Comparison of ENCODE assay signal across 18 mouse cellular contexts in genomic region chr17:84158461-84158795, GRCm38 (mm10). TPM values are rescaled to one million over a fixed set of nuclear protein-coding genes. Genes with fewer than 3 reads are reported as not detected.
DNase-seq lines count a peak whose midpoint lies in the region; ATAC-seq and TF ChIP-seq lines count a peak whose summit lies in the region.
"Had no signal": no experiment of that assay in that cellular context is flagged by ENCODE, and none has a peak within 500 bp of the region (broad histone marks: within the 10 kb centered on the region; RNA-seq: fewer than 3 reads in every experiment).

No protein-coding gene starts in this region.

- no peak overlapping the region for H3K9ac ChIP-seq in lung, embryonic 16.5 days (ENCODE audit: low read length)
- H3K9ac ChIP-seq in intestine, postnatal 0 days (ENCODE audit: low read depth, low read length): no peak overlapping the region
- H3K9ac ChIP-seq in liver, postnatal 0 days (replicated peaks): no peak overlapping the region
- H3K9ac ChIP-seq: embryonic facial prominence, embryonic 13.5 days; hindbrain, embryonic 13.5 days; neural tube, embryonic 12.5 days had no signal

- peaks cover 23% of the 10 kb centered on the region; the same call in 1 of the 2 replicates for H3K27me3 ChIP-seq in heart, embryonic 10.5 days (ENCODE audit: insufficient read depth, poor library complexity, severe bottlenecking)
- no peaks in the 10 kb centered on the region for H3K27me3 ChIP-seq in lung, embryonic 16.5 days (ENCODE audit: control insufficient read depth, insufficient read depth, low read depth, low read length)
- H3K27me3 ChIP-seq in intestine, postnatal 0 days (replicated peaks; ENCODE audit: control insufficient read depth, insufficient read depth, low read length): no peaks in the 10 kb centered on the region
- no peaks in the 10 kb centered on the region for H3K27me3 ChIP-seq in liver, postnatal 0 days (ENCODE audit: insufficient read depth, low read length)
- H3K27me3 ChIP-seq: megakaryocyte, embryonic 14.5 days had no signal

- peaks cover 72% of the 10 kb centered on the region for H3K4me1 ChIP-seq in heart, embryonic 10.5 days
- peaks cover 36% of the 10 kb centered on the region for H3K4me1 ChIP-seq in lung, embryonic 16.5 days (replicated peaks; ENCODE audit: control insufficient read depth, insufficient read depth, low read length)
- H3K4me1 ChIP-seq in intestine, postnatal 0 days (replicated peaks; ENCODE audit: control insufficient read depth, insufficient read depth, low read length): peaks cover 21% of the 10 kb centered on the region; the same call in 1 of the 2 replicates
- H3K4me1 ChIP-seq in liver, postnatal 0 days (ENCODE audit: insufficient read depth): peaks cover 73% of the 10 kb centered on the region

- DNase-seq in heart, embryonic 10.5 days (ENCODE audit: low spot score): no peak
- DNase-seq in heart, adult 18-20 months: no peak
- DNase-seq in lung, postnatal 10 days: no peak
- no peak for DNase-seq in liver, postnatal 0 days
- no peak for DNase-seq in ovary, postnatal 36 days (ENCODE audit: low spot score)
- no peak for DNase-seq in spleen, adult 12 weeks (ENCODE audit: low spot score)
- DNase-seq: cerebellum, adult 11 months; cerebellum, postnatal 25 days; heart, postnatal 10 days; layer of hippocampus, postnatal 36 days; left cerebral cortex, postnatal 4 days; lung, adult 2 months had no signal

- TF ChIP-seq EP300 in liver, postnatal 0 days (IDR thresholded peaks at IDR 0.05; ENCODE audit: low read depth): no peak

- H3K4me2 ChIP-seq in lung, embryonic 16.5 days (ENCODE audit: low read depth, low read length): no peak overlapping the region
- no peak overlapping the region for H3K4me2 ChIP-seq in intestine, postnatal 0 days (replicated peaks; ENCODE audit: low read depth)
- no peak overlapping the region for H3K4me2 ChIP-seq in liver, postnatal 0 days (ENCODE audit: low read depth, low read length)
- H3K4me2 ChIP-seq: embryonic facial prominence, embryonic 13.5 days; hindbrain, embryonic 13.5 days; neural tube, embryonic 12.5 days had no signal

- WGBS in heart, embryonic 10.5 days: 86% methylated on average over 12 of the region's 12 CpGs
- 77% methylated on average over 12 of the region's 12 CpGs for WGBS in lung, embryonic 16.5 days
- WGBS in intestine, postnatal 0 days: 71% methylated on average over 12 of the region's 12 CpGs
- 73% methylated on average over 12 of the region's 12 CpGs for WGBS in liver, postnatal 0 days (ENCODE audit: insufficient replicate concordance)

- ATAC-seq in lung, embryonic 16.5 days (ENCODE audit: low read depth): no peak
- no peak for ATAC-seq in intestine, postnatal 0 days
- ATAC-seq in liver, postnatal 0 days: no peak

- H3K9me3 ChIP-seq in heart, embryonic 10.5 days: no peaks in the 10 kb centered on the region
- H3K9me3 ChIP-seq in lung, embryonic 16.5 days (ENCODE audit: control insufficient read depth, low read length): no peaks in the 10 kb centered on the region
- H3K9me3 ChIP-seq in intestine, postnatal 0 days (ENCODE audit: control insufficient read depth): no peaks in the 10 kb centered on the region
- no peaks in the 10 kb centered on the region for H3K9me3 ChIP-seq in liver, postnatal 0 days (ENCODE audit: low read length)
- H3K9me3 ChIP-seq: embryonic facial prominence, embryonic 13.5 days; hindbrain, embryonic 13.5 days; megakaryocyte, embryonic 14.5 days; neural tube, embryonic 12.5 days had no signal

- H3K4me3 ChIP-seq in heart, embryonic 10.5 days: no peak overlapping the region
- no peak overlapping the region for H3K4me3 ChIP-seq in lung, embryonic 16.5 days (ENCODE audit: low read length)
- no peak overlapping the region for H3K4me3 ChIP-seq in intestine, postnatal 0 days (ENCODE audit: low read depth, low read length)
- H3K4me3 ChIP-seq in liver, postnatal 0 days (ENCODE audit: low read depth, low read length): no peak overlapping the region
- H3K4me3 ChIP-seq: embryonic facial prominence, embryonic 13.5 days; hindbrain, embryonic 13.5 days; megakaryocyte, embryonic 14.5 days; neural tube, embryonic 12.5 days had no signal

- H3K27ac ChIP-seq in heart, embryonic 10.5 days: peak overlapping the region; percentile 60; the same call in 1 of the 2 replicates
- peak overlapping the region; percentile 91 for H3K27ac ChIP-seq in lung, embryonic 16.5 days (ENCODE audit: low read length)
- H3K27ac ChIP-seq in intestine, postnatal 0 days (ENCODE audit: low read depth, low read length): peak overlapping the region; percentile 99
- H3K27ac ChIP-seq in liver, postnatal 0 days (ENCODE audit: low read depth): 0 out of 2 replicates have a peak overlapping the region, but pooled peaks have one; percentile 72
- H3K27ac ChIP-seq: embryonic facial prominence, embryonic 13.5 days; hindbrain, embryonic 13.5 days; neural tube, embryonic 12.5 days had no signal

- no peaks in the 10 kb centered on the region for H3K36me3 ChIP-seq in heart, embryonic 10.5 days
- no peaks in the 10 kb centered on the region for H3K36me3 ChIP-seq in lung, embryonic 16.5 days (ENCODE audit: control insufficient read depth, insufficient read depth, low read length)
- H3K36me3 ChIP-seq in intestine, postnatal 0 days (ENCODE audit: control insufficient read depth, insufficient read depth): no peaks in the 10 kb centered on the region
- no peaks in the 10 kb centered on the region for H3K36me3 ChIP-seq in liver, postnatal 0 days (replicated peaks; ENCODE audit: insufficient read depth, low read length)
- H3K36me3 ChIP-seq: embryonic facial prominence, embryonic 13.5 days; hindbrain, embryonic 13.5 days; neural tube, embryonic 12.5 days had no signal

- TF ChIP-seq CTCF in intestine, postnatal 0 days (IDR thresholded peaks at IDR 0.05; ENCODE audit: low read depth): no peak
- no peak for TF ChIP-seq CTCF in liver, postnatal 0 days (IDR thresholded peaks at IDR 0.05; ENCODE audit: low read depth)

RNA-seq across cellular contexts. Expression of gene Zfp36l2, which starts 29.3 kb away (rescaled TPM):
- 5.2 and 10.4 TPM in 2 replicates for polyA plus RNA-seq in heart, embryonic 10.5 days (2016; fragmentation: Nextera tagmentation; extraction: Ambion mirVana)
- 10 to 100 TPM; 18.7 to 22.8 TPM for total RNA-seq in heart, adult 18-20 months (2021)
- 10.1 and 11.2 TPM in 2 replicates for polyA plus RNA-seq in lung, embryonic 16.5 days (2015; fragmentation: Nextera tagmentation; extraction: Ambion mirVana)
- 29.6 and 32.0 TPM in 2 replicates for polyA plus RNA-seq in intestine, postnatal 0 days (2015; fragmentation: Nextera tagmentation; extraction: Ambion mirVana)
- polyA plus RNA-seq in liver, postnatal 0 days (2015; fragmentation: Nextera tagmentation; extraction: Ambion mirVana): 7.6 and 7.7 TPM in 2 replicates
